11 mouse cellular contexts compared by ENCODE assay signal in genomic region chr1:86228653-86229052, GRCm38 (mm10).
DNase-seq lines count a peak whose midpoint lies in the region; ATAC-seq and TF ChIP-seq lines count a peak whose summit lies in the region.
"Had no signal": no experiment of that assay in that cellular context is flagged by ENCODE, and none has a peak within 500 bp of the region (broad histone marks: within the 10 kb centered on the region; RNA-seq: fewer than 3 reads in every experiment).

No protein-coding gene starts in this region.

- H3K4me1 ChIP-seq in bone marrow, adult 2 months (ENCODE audit: control insufficient read depth, insufficient read depth, low read length): peaks cover 14% of the 10 kb centered on the region
- peaks cover 73% of the 10 kb centered on the region for H3K4me1 ChIP-seq in liver, embryonic 12.5 days
- H3K4me1 ChIP-seq in embryonic facial prominence, embryonic 10.5 days: peaks cover 12% of the 10 kb centered on the region
- H3K4me1 ChIP-seq: stomach, embryonic 15.5 days had no signal

- peak overlapping the region; percentile 81 for H3K27ac ChIP-seq in bone marrow, adult 2 months (ENCODE audit: control insufficient read depth, insufficient read depth, low read depth, low read length, poor library complexity)
- H3K27ac ChIP-seq in liver, embryonic 12.5 days: peak overlapping the region; percentile 86
- no peak overlapping the region for H3K27ac ChIP-seq in embryonic facial prominence, embryonic 10.5 days (replicated peaks)

- intact Hi-C loops in heart, postnatal 25 days (cut with DNase I): no loop called here

- no peaks in the 10 kb centered on the region for H3K27me3 ChIP-seq in liver, embryonic 12.5 days (replicated peaks)
- no peaks in the 10 kb centered on the region for H3K27me3 ChIP-seq in embryonic facial prominence, embryonic 10.5 days (replicated peaks; ENCODE audit: low read depth, poor library complexity, severe bottlenecking)
- H3K27me3 ChIP-seq: stomach, embryonic 15.5 days had no signal

- H3K9me3 ChIP-seq in liver, embryonic 12.5 days (replicated peaks): no peaks in the 10 kb centered on the region
- H3K9me3 ChIP-seq in embryonic facial prominence, embryonic 10.5 days: no peaks in the 10 kb centered on the region
- H3K9me3 ChIP-seq: stomach, embryonic 15.5 days had no signal

- ATAC-seq in CD4-positive, CD25-positive, alpha-beta regulatory T cell, adult 4 months: peak; percentile 93
- peak; percentile 87 for ATAC-seq in liver, embryonic 12.5 days

- no peak overlapping the region for H3K4me3 ChIP-seq in bone marrow, adult 2 months (replicated peaks; ENCODE audit: control insufficient read depth, low read depth, low read length)
- H3K4me3 ChIP-seq in liver, embryonic 12.5 days: no peak overlapping the region
- H3K4me3 ChIP-seq in embryonic facial prominence, embryonic 10.5 days: no peak overlapping the region
- H3K4me3 ChIP-seq: stomach, embryonic 15.5 days had no signal

- 3% methylated on average over 8 of the region's 8 CpGs for WGBS in bone marrow, adult 2 months
- 18% methylated on average over 8 of the region's 8 CpGs for WGBS in liver, embryonic 12.5 days (ENCODE audit: insufficient replicate concordance)
- 93% methylated on average over 8 of the region's 8 CpGs for WGBS in embryonic facial prominence, embryonic 10.5 days

- H3K4me2 ChIP-seq in liver, embryonic 12.5 days: peak overlapping the region; percentile 11; the same call in 1 of the 2 replicates
- H3K4me2 ChIP-seq: lung, embryonic 14.5 days; stomach, embryonic 15.5 days had no signal

- TF ChIP-seq POLR2A in bone marrow, adult 2 months (IDR thresholded peaks at IDR 0.05; ENCODE audit: borderline replicate concordance, control insufficient read depth, low read depth, low read length): no peak

- no peaks in the 10 kb centered on the region for H3K36me3 ChIP-seq in liver, embryonic 12.5 days
- 0 out of 2 replicates have a peak, but pooled peaks cover 5% of the 10 kb centered on the region for H3K36me3 ChIP-seq in embryonic facial prominence, embryonic 10.5 days (replicated peaks)
- H3K36me3 ChIP-seq: stomach, embryonic 15.5 days had no signal

- TF ChIP-seq CTCF in bone marrow, adult 2 months (IDR thresholded peaks at IDR 0.05; ENCODE audit: control insufficient read depth, insufficient read depth, low read length): no peak

- H3K9ac ChIP-seq in liver, embryonic 12.5 days: no peak overlapping the region
- H3K9ac ChIP-seq: lung, embryonic 14.5 days; stomach, embryonic 15.5 days had no signal

- peak; percentile 31 for DNase-seq in skeletal muscle tissue, adult 2 months (ENCODE audit: low read depth, low spot score)
- DNase-seq in right cerebral cortex, adult 2 months (ENCODE audit: low spot score in 2 of 2): no peak
- DNase-seq in embryonic facial prominence, embryonic 10.5 days (ENCODE audit: low spot score): no peak
- DNase-seq in heart, postnatal 25 days (ENCODE audit: low spot score): no peak
- DNase-seq: kidney, postnatal 10 days; lung, embryonic 14.5 days; midbrain, embryonic 14.5 days had no signal
